Mouse (Mus musculus) lung, adult 2 months (tissue): ENCODE measurements around the gene Cactin.

ENCODE experiments used
- CTCF ChIP-seq: fragments of 200-500 bp; IDR thresholded peaks from 2 replicates; pipeline ENCODE4 v1.5.1; 2011; ENCODE audit warnings: mild to moderate bottlenecking, low read length, control low read depth; ENCODE audit not compliant: insufficient read depth
- POLR2A ChIP-seq: fragments of 200-500 bp; IDR thresholded peaks from 2 replicates; pipeline ENCODE4 v1.6.1; 2011; ENCODE audit warnings: low read depth, mild to moderate bottlenecking, control low read depth, low read length, borderline replicate concordance; ENCODE audit errors: extremely low read depth

DNA sequence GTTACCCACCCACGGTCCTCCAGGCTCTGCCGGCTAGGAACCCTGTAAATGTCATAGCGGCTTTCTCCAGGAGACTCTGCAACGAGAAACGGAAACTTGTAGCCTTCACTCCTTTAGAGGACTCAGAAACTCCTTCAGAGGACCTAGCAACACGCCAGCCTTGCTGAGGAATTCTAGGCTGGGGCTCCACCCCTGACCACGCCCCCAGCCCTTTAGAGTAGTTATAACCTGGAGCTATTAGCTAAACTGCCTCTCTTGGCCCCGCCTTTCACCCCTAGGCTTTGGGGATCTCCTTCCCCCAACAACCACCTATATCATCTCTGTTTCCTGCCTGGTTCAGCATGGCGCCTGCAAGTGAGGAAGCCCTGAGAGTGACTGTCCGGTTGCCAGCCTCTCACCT lies 41.4 kb upstream of the Cactin start:
- TF ChIP-seq CTCF (no peak), POLR2A (no peak)
